Mouse (Mus musculus) right cerebral cortex, postnatal 36 days (tissue): ENCODE results near the gene Eya3.
"Not testable (repeated sequence)": the region's sequence is repeated elsewhere in the genome, so short reads cannot be mapped to it uniquely, and the experiment has no call there.

Experiments used
- DNase-seq, 2 experiments: peaks; one replicate each; pipeline ENCODE4 v3.0.0; 2022; ENCODE audit warnings: low spot score in 2 of 2, mixed read lengths in 1 of 2

The Eya3 gene

GRCm38 (mm10) chr4:132647439-132647838 lies 8.7 kb downstream of the Eya3 start:
- DNase-seq, result no peak

GRCm38 (mm10) chr4:132649271-132649999 lies 10.6 kb downstream of the Eya3 start:
- DNase-seq, result no peak

- DNase-seq, result peak in 1 of 2 experiments; percentile 10
These were observed 14.1 kb downstream of the Eya3 start for GRCm38 (mm10) chr4:132652842-132653241.

GRCm38 (mm10) chr4:132653799-132654198 lies 15.0 kb downstream of the Eya3 start:
- DNase-seq, result no peak

- no peak for DNase-seq
These were observed 16.5 kb downstream of the Eya3 start for GRCm38 (mm10) chr4:132655290-132655689.

- no peak for DNase-seq
These were observed 20.3 kb downstream of the Eya3 start for GRCm38 (mm10) chr4:132659106-132659505.

GRCm38 (mm10) chr4:132672697-132673096 lies 33.9 kb downstream of the Eya3 start:
- DNase-seq, result no peak

GRCm38 (mm10) chr4:132676771-132677539 lies 38.2 kb downstream of the Eya3 start:
- peak in 1 of 2 experiments; percentile 6 for DNase-seq

- DNase-seq, result no peak
These were observed 50.8 kb downstream of the Eya3 start for GRCm38 (mm10) chr4:132689634-132690033.

GRCm38 (mm10) chr4:132693366-132693765 lies 54.6 kb downstream of the Eya3 start:
- DNase-seq, result no peak

- no peak for DNase-seq
These were observed 63.3 kb downstream of the Eya3 start for GRCm38 (mm10) chr4:132702076-132702475.

GRCm38 (mm10) chr4:132706885-132707284 lies 68.1 kb downstream of the Eya3 start:
- no peak for DNase-seq

GRCm38 (mm10) chr4:132713181-132713580 lies 74.4 kb downstream of the Eya3 start:
- DNase-seq, result no peak

- DNase-seq, result no peak
These were observed 79.5 kb downstream of the Eya3 start for GRCm38 (mm10) chr4:132718251-132718650.

- no peak for DNase-seq
These were observed 89.4 kb downstream of the Eya3 start for GRCm38 (mm10) chr4:132728233-132728632.

GRCm38 (mm10) chr4:132731616-132732015 lies 92.8 kb downstream of the Eya3 start:
- no peak for DNase-seq

- peak in 1 of 2 experiments; percentile 29 for DNase-seq
These were observed 93.4 kb downstream of the Eya3 start, which contains the start of gene Xkr8 for GRCm38 (mm10) chr4:132732148-132732684. Xkr8 (minus strand) TSS chr4:132732546.

- DNase-seq, result no peak
These were observed 94.4 kb downstream of the Eya3 start for GRCm38 (mm10) chr4:132733071-132733770.

GRCm38 (mm10) chr4:132734766-132735165 lies 96.0 kb downstream of the Eya3 start:
- no peak for DNase-seq

- no peak for DNase-seq
These were observed 96.6 kb downstream of the Eya3 start for GRCm38 (mm10) chr4:132735389-132735788.

- no peak for DNase-seq
These were observed 97.1 kb downstream of the Eya3 start for GRCm38 (mm10) chr4:132735894-132736293.

GRCm38 (mm10) chr4:132737154-132737553 lies 98.4 kb downstream of the Eya3 start:
- DNase-seq, result not testable (repeated sequence)
